Mouse (Mus musculus): ENCODE data around the gene Mki67. TPM values are rescaled to one million over a fixed set of nuclear protein-coding genes. Genes with fewer than 3 reads are reported as not detected.
"Not testable (repeated sequence)": the region's sequence is repeated elsewhere in the genome, so short reads cannot be mapped to it uniquely, and the experiment has no call there.

Gene Mki67
- polyA plus RNA-seq, 1 experiment from 2014 or later, result 34.4 TPM

GRCm38 (mm10) chr7:135691941-135692340, 24.2 kb downstream of the Mki67 start:
- Histone ChIP-seq H3K9ac (ENCODE audit: low read length) (no peak overlapping the region), H3K36me3 (ENCODE audit: control insufficient read depth, insufficient read depth, low read length) (peaks cover 36% of the 10 kb centered on the region), H3K27me3 (ENCODE audit: control insufficient read depth, insufficient read depth, low read length) (no peaks in the 10 kb centered on the region), H3K27ac (ENCODE audit: low read length) (no peak overlapping the region), H3K4me1 (ENCODE audit: control insufficient read depth, insufficient read depth, low read length) (no peaks in the 10 kb centered on the region), H3K4me3 (replicated peaks; ENCODE audit: low read length) (no peak overlapping the region), H3K9me3 (replicated peaks; ENCODE audit: control insufficient read depth, low read length) (no peaks in the 10 kb centered on the region), H3K4me2 (ENCODE audit: low read depth, low read length) (no peak overlapping the region)
- no peak for ATAC-seq (ENCODE audit: insufficient read depth, low FRiP score)
- 92% methylated on average over 5 of the region's 5 CpGs for WGBS

DNA sequence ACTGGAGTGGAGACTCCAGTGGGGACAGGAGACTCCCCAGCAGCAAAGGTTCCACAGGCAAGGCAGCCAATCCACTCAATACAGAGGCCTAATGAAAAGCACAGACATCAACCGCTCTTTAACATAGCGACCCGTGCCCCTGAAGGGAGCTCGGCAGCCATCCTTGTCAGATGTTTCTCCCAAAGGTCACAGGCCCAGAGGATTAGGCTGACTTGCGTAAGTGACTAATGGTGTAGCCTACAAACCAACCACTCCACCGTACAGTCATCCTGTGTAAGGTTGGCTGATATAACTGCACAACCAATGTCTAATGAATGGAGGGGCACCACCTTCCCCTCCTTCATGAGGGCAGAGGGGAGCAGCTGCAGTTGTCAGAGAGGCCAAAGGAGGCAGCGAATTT, 26.8 kb downstream of the Mki67 start:
- WGBS, result 91% methylated on average over 7 of the region's 7 CpGs
- Histone ChIP-seq H3K4me1 (ENCODE audit: control insufficient read depth, insufficient read depth, low read length) (no peaks in the 10 kb centered on the region), H3K9me3 (replicated peaks; ENCODE audit: control insufficient read depth, low read length) (no peaks in the 10 kb centered on the region), H3K4me3 (replicated peaks; ENCODE audit: low read length) (no peak overlapping the region), H3K27me3 (ENCODE audit: control insufficient read depth, insufficient read depth, low read length) (no peaks in the 10 kb centered on the region), H3K9ac (ENCODE audit: low read length) (no peak overlapping the region), H3K27ac (ENCODE audit: low read length) (no peak overlapping the region), H3K36me3 (ENCODE audit: control insufficient read depth, insufficient read depth, low read length) (peaks cover 29% of the 10 kb centered on the region), H3K4me2 (ENCODE audit: low read depth, low read length) (no peak overlapping the region)
- ATAC-seq (ENCODE audit: insufficient read depth, low FRiP score), result no peak

GRCm38 (mm10) chr7:135684938-135685337, 31.2 kb downstream of the Mki67 start:
- no peak for ATAC-seq (ENCODE audit: insufficient read depth, low FRiP score)

GRCm38 (mm10) chr7:135684098-135684497, 32.1 kb downstream of the Mki67 start:
- ATAC-seq (ENCODE audit: insufficient read depth, low FRiP score); H3K9ac ChIP-seq (ENCODE audit: low read length); H3K4me2 ChIP-seq (ENCODE audit: low read depth, low read length); H3K4me1 ChIP-seq (ENCODE audit: control insufficient read depth, insufficient read depth, low read length); H3K36me3 ChIP-seq (ENCODE audit: control insufficient read depth, insufficient read depth, low read length); H3K9me3 ChIP-seq (replicated peaks; ENCODE audit: control insufficient read depth, low read length); H3K27me3 ChIP-seq (ENCODE audit: control insufficient read depth, insufficient read depth, low read length); H3K4me3 ChIP-seq (replicated peaks; ENCODE audit: low read length); H3K27ac ChIP-seq (ENCODE audit: low read length): not testable (repeated sequence)
- 71% methylated on average over 4 of the region's 4 CpGs for WGBS

More at GRCm38 (mm10) chr7:135684938-135685337, 31.2 kb downstream of the Mki67 start:
- Histone ChIP-seq H3K27me3 (ENCODE audit: control insufficient read depth, insufficient read depth, low read length) (no peaks in the 10 kb centered on the region), H3K27ac (ENCODE audit: low read length) (no peak overlapping the region), H3K9me3 (replicated peaks; ENCODE audit: control insufficient read depth, low read length) (no peaks in the 10 kb centered on the region), H3K36me3 (ENCODE audit: control insufficient read depth, insufficient read depth, low read length) (peaks cover 14% of the 10 kb centered on the region), H3K9ac (ENCODE audit: low read length) (no peak overlapping the region), H3K4me3 (replicated peaks; ENCODE audit: low read length) (no peak overlapping the region), H3K4me1 (ENCODE audit: control insufficient read depth, insufficient read depth, low read length) (no peaks in the 10 kb centered on the region), H3K4me2 (ENCODE audit: low read depth, low read length) (no peak overlapping the region)
- WGBS, result 80% methylated on average over 7 of the region's 7 CpGs

DNA sequence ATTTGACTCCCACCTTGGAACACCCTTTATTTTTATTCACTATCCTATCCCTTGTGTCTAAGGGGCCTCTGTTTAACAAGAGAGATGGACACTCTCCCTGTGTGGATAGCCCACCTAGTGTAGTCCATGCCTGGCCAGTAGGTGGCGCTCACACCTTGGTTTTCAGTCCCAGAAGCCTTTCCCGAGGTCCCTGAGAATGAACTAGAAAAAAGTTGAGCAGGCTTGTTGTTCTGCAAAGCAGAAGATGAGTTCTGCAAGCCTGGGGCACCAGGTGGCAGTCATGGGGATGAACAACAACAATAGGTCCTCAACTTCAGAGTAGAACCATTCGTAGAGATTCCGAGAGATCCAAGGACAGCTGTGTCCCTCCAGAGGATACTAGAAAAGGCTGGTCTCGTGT, 35.8 kb downstream of the Mki67 start:
- Histone ChIP-seq H3K27ac (ENCODE audit: low read length) (no peak overlapping the region), H3K4me3 (replicated peaks; ENCODE audit: low read length) (no peak overlapping the region), H3K36me3 (ENCODE audit: control insufficient read depth, insufficient read depth, low read length) (peaks cover 3% of the 10 kb centered on the region; the same call in 1 of the 2 replicates), H3K9ac (ENCODE audit: low read length) (no peak overlapping the region), H3K9me3 (replicated peaks; ENCODE audit: control insufficient read depth, low read length) (no peaks in the 10 kb centered on the region), H3K4me2 (ENCODE audit: low read depth, low read length) (no peak overlapping the region), H3K4me1 (ENCODE audit: control insufficient read depth, insufficient read depth, low read length) (no peaks in the 10 kb centered on the region), H3K27me3 (ENCODE audit: control insufficient read depth, insufficient read depth, low read length) (no peaks in the 10 kb centered on the region)
- ATAC-seq (ENCODE audit: insufficient read depth, low FRiP score), result no peak
- WGBS, result 68% methylated on average over 5 of the region's 5 CpGs

DNA sequence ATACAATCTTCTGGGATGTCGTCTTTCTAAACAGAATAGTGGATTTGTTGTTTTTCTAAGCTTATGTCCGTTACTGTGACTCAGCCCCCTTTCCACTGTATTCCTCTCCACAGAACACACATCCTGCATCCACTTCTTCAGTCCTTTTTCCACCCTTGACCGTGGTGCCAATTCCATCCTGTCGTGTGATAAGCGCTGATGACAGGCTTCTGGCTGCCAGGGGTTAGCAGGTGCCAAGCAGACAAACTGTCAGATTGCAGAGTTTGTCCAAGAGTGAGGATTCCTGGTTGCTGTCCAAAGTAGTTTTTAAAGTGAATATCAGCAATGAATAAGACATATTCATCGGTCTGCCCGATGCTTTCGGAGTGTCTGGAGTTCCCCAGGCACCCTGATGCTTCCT, 39.4 kb downstream of the Mki67 start:
- Histone ChIP-seq H3K36me3 (ENCODE audit: control insufficient read depth, insufficient read depth, low read length) (no peaks in the 10 kb centered on the region), H3K27ac (ENCODE audit: low read length) (no peak overlapping the region), H3K27me3 (ENCODE audit: control insufficient read depth, insufficient read depth, low read length) (no peaks in the 10 kb centered on the region), H3K4me1 (ENCODE audit: control insufficient read depth, insufficient read depth, low read length) (no peaks in the 10 kb centered on the region), H3K9ac (ENCODE audit: low read length) (no peak overlapping the region), H3K9me3 (replicated peaks; ENCODE audit: control insufficient read depth, low read length) (no peaks in the 10 kb centered on the region), H3K4me3 (replicated peaks; ENCODE audit: low read length) (no peak overlapping the region), H3K4me2 (ENCODE audit: low read depth, low read length) (no peak overlapping the region)
- WGBS, result 75% methylated on average over 8 of the region's 8 CpGs
- no peak for ATAC-seq (ENCODE audit: insufficient read depth, low FRiP score)

GRCm38 (mm10) chr7:135673576-135673975, 42.6 kb downstream of the Mki67 start:
- Histone ChIP-seq H3K36me3 (ENCODE audit: control insufficient read depth, insufficient read depth, low read length) (no peaks in the 10 kb centered on the region), H3K9ac (ENCODE audit: low read length) (no peak overlapping the region), H3K27me3 (ENCODE audit: control insufficient read depth, insufficient read depth, low read length) (no peaks in the 10 kb centered on the region), H3K4me1 (ENCODE audit: control insufficient read depth, insufficient read depth, low read length) (no peaks in the 10 kb centered on the region), H3K4me3 (replicated peaks; ENCODE audit: low read length) (no peak overlapping the region), H3K4me2 (ENCODE audit: low read depth, low read length) (no peak overlapping the region), H3K27ac (ENCODE audit: low read length) (no peak overlapping the region), H3K9me3 (replicated peaks; ENCODE audit: control insufficient read depth, low read length) (no peaks in the 10 kb centered on the region)
- 64% methylated on average over 3 of the region's 3 CpGs for WGBS
- ATAC-seq (ENCODE audit: insufficient read depth, low FRiP score), result no peak

GRCm38 (mm10) chr7:135668852-135669739, 47.1 kb downstream of the Mki67 start:
- no peak overlapping the region for H3K27ac ChIP-seq (ENCODE audit: low read length)
- no peaks in the 10 kb centered on the region for H3K4me1 ChIP-seq (ENCODE audit: control insufficient read depth, insufficient read depth, low read length)
- WGBS, result 32% methylated on average over 16 of the region's 16 CpGs
- no peak overlapping the region for H3K4me2 ChIP-seq (ENCODE audit: low read depth, low read length)
- H3K9ac ChIP-seq (ENCODE audit: low read length), result no peak overlapping the region
- no peak overlapping the region for H3K4me3 ChIP-seq (replicated peaks; ENCODE audit: low read length)
- ATAC-seq (ENCODE audit: insufficient read depth, low FRiP score), result peak; percentile 51; the same call in 1 of the 2 replicates
- no peaks in the 10 kb centered on the region for H3K36me3 ChIP-seq (ENCODE audit: control insufficient read depth, insufficient read depth, low read length)
- no peaks in the 10 kb centered on the region for H3K9me3 ChIP-seq (replicated peaks; ENCODE audit: control insufficient read depth, low read length)
- no peaks in the 10 kb centered on the region for H3K27me3 ChIP-seq (ENCODE audit: control insufficient read depth, insufficient read depth, low read length)

DNA sequence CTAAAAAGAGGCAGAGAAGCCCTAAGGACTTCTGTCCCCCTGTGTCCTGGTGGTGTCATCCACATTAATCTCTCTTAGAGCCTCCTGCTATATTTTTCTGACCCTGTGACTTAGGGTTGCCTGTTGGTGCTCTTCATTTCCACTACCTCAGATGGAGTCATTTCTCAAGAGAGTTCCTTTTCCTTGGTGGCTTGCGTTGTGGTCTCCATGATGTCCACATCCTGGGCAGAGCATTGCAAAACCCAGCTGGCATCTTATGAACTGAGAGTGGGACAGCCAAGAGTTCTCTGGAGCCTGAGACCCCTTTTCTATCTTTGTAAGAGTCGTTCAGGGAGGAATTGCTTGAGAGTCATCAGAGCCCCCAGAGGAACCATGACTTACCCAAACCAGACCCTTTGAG, 49.8 kb downstream of the Mki67 start:
- Histone ChIP-seq H3K27me3 (ENCODE audit: control insufficient read depth, insufficient read depth, low read length) (no peaks in the 10 kb centered on the region), H3K36me3 (ENCODE audit: control insufficient read depth, insufficient read depth, low read length) (no peaks in the 10 kb centered on the region), H3K4me2 (ENCODE audit: low read depth, low read length) (no peak overlapping the region), H3K4me1 (ENCODE audit: control insufficient read depth, insufficient read depth, low read length) (no peaks in the 10 kb centered on the region), H3K9me3 (replicated peaks; ENCODE audit: control insufficient read depth, low read length) (no peaks in the 10 kb centered on the region), H3K4me3 (replicated peaks; ENCODE audit: low read length) (no peak overlapping the region), H3K9ac (ENCODE audit: low read length) (no peak overlapping the region), H3K27ac (ENCODE audit: low read length) (no peak overlapping the region)
- no peak for ATAC-seq (ENCODE audit: insufficient read depth, low FRiP score)
- WGBS, result 79% methylated on average over 2 of the region's 2 CpGs

All from stomach, embryonic 16.5 days (tissue).